Mouse (Mus musculus): ENCODE measurements around the gene Pebp1. TPM values are rescaled to one million over a fixed set of nuclear protein-coding genes. Genes with fewer than 3 reads are reported as not detected.

Pebp1 gene
- polyA plus RNA-seq (2015; fragmentation: Nextera tagmentation; extraction: Ambion mirVana) = 1,021 and 1,056 TPM in 2 replicates

GRCm38 (mm10) chr5:117286831-117287822, at the start of gene Pebp1:
Gene Pebp1 (minus strand): TSS chr5:117287625.
- ATAC-seq (ENCODE audit: low FRiP score) = peak; percentile 96
- WGBS = under 1% methylated on average over 74 of the region's 77 CpGs

GRCm38 (mm10) chr5:117330457-117330856, 43.0 kb upstream of the Pebp1 start:
- H3K4me3 ChIP-seq (replicated peaks) = no peak overlapping the region
- no peak overlapping the region for H3K9ac ChIP-seq (replicated peaks)
- H3K4me2 ChIP-seq = no peak overlapping the region
- no peak for ATAC-seq (ENCODE audit: low FRiP score)
- no peaks in the 10 kb centered on the region for H3K27me3 ChIP-seq (replicated peaks)
- H3K36me3 ChIP-seq = no peaks in the 10 kb centered on the region
- H3K4me1 ChIP-seq = no peaks in the 10 kb centered on the region
- H3K27ac ChIP-seq (replicated peaks) = no peak overlapping the region
- no peaks in the 10 kb centered on the region for H3K9me3 ChIP-seq (replicated peaks)
- whole genome bisulfite sequencing = 92% methylated on average over 7 of the region's 7 CpGs

More at GRCm38 (mm10) chr5:117286831-117287822, at the start of gene Pebp1:
- Histone ChIP-seq H3K4me2 (peak within 1 kb of the TSS; percentile 82), H3K9me3 (replicated peaks) (0 out of 2 replicates have a peak, but pooled peaks cover 4% of the 10 kb centered on the region), H3K4me1 (peaks cover 38% of the 10 kb centered on the region), H3K27me3 (replicated peaks) (no peaks in the 10 kb centered on the region), H3K4me3 (replicated peaks) (peak within 1 kb of the TSS; percentile 80), H3K27ac (replicated peaks) (peak within 1 kb of the TSS; percentile 71), H3K36me3 (peaks cover 16% of the 10 kb centered on the region), H3K9ac (replicated peaks) (peak within 1 kb of the TSS; percentile 81)

- H3K27ac ChIP-seq (replicated peaks) = no peak overlapping the region
- H3K4me3 ChIP-seq (replicated peaks) = no peak overlapping the region
- H3K9ac ChIP-seq (replicated peaks) = no peak overlapping the region
- H3K27me3 ChIP-seq (replicated peaks) = 0 out of 2 replicates have a peak, but pooled peaks cover 3% of the 10 kb centered on the region
- 75% methylated on average over 6 of the region's 6 CpGs for WGBS
- ATAC-seq (ENCODE audit: low FRiP score) = no peak
- H3K9me3 ChIP-seq (replicated peaks) = no peaks in the 10 kb centered on the region
- H3K4me1 ChIP-seq = no peaks in the 10 kb centered on the region
- no peaks in the 10 kb centered on the region for H3K36me3 ChIP-seq
- no peak overlapping the region for H3K4me2 ChIP-seq
Measured at GRCm38 (mm10) chr5:117326408-117326807, 39.0 kb upstream of the Pebp1 start.

GRCm38 (mm10) chr5:117323751-117324150, 36.3 kb upstream of the Pebp1 start:
- no peak overlapping the region for H3K9ac ChIP-seq (replicated peaks)
- ATAC-seq (ENCODE audit: low FRiP score) = no peak
- no peak overlapping the region for H3K27ac ChIP-seq (replicated peaks)
- H3K27me3 ChIP-seq (replicated peaks) = peaks cover 17% of the 10 kb centered on the region
- H3K4me2 ChIP-seq = no peak overlapping the region
- no peaks in the 10 kb centered on the region for H3K36me3 ChIP-seq
- 86% methylated on average over 9 of the region's 9 CpGs for WGBS
- H3K4me1 ChIP-seq = peaks cover 13% of the 10 kb centered on the region
- H3K4me3 ChIP-seq (replicated peaks) = no peak overlapping the region
- H3K9me3 ChIP-seq (replicated peaks) = no peaks in the 10 kb centered on the region

GRCm38 (mm10) chr5:117318741-117319629, 31.6 kb upstream of the Pebp1 start, which contains the start of gene Vsig10:
Gene Vsig10 (plus strand): TSS chr5:117319083.
- Histone ChIP-seq H3K27ac (replicated peaks) (peak within 1 kb of the TSS; percentile 42; the same call in 1 of the 2 replicates), H3K9ac (replicated peaks) (peak within 1 kb of the TSS; percentile 62)

GRCm38 (mm10) chr5:117314587-117315428, 27.4 kb upstream of the Pebp1 start:
- 20% methylated on average over 9 of the region's 9 CpGs for WGBS
- Histone ChIP-seq H3K4me2 (no peak overlapping the region), H3K4me1 (peaks cover 19% of the 10 kb centered on the region), H3K9ac (replicated peaks) (no peak overlapping the region), H3K4me3 (replicated peaks) (no peak overlapping the region), H3K27me3 (replicated peaks) (peaks cover 12% of the 10 kb centered on the region; the same call in 1 of the 2 replicates), H3K27ac (replicated peaks) (no peak overlapping the region), H3K36me3 (no peaks in the 10 kb centered on the region), H3K9me3 (replicated peaks) (no peaks in the 10 kb centered on the region)
- ATAC-seq (ENCODE audit: low FRiP score) = no peak

More at GRCm38 (mm10) chr5:117318741-117319629, 31.6 kb upstream of the Pebp1 start, which contains the start of gene Vsig10:
- peak; percentile 70; the same call in 1 of the 2 replicates for ATAC-seq (ENCODE audit: low FRiP score)
- Histone ChIP-seq H3K4me3 (replicated peaks) (peak within 1 kb of the TSS; percentile 65), H3K4me2 (peak within 1 kb of the TSS; percentile 94), H3K4me1 (peaks cover 21% of the 10 kb centered on the region), H3K9me3 (replicated peaks) (no peaks in the 10 kb centered on the region), H3K36me3 (no peaks in the 10 kb centered on the region), H3K27me3 (replicated peaks) (peaks cover 29% of the 10 kb centered on the region)
- WGBS = under 1% methylated on average over 79 of the region's 81 CpGs

GRCm38 (mm10) chr5:117313909-117314308, 26.5 kb upstream of the Pebp1 start:
- H3K9ac ChIP-seq (replicated peaks) = no peak overlapping the region
- no peak overlapping the region for H3K27ac ChIP-seq (replicated peaks)
- H3K4me2 ChIP-seq = peak overlapping the region; percentile 35
- H3K4me1 ChIP-seq = peaks cover 10% of the 10 kb centered on the region; the same call in 1 of the 2 replicates
- no peaks in the 10 kb centered on the region for H3K36me3 ChIP-seq
- no peak overlapping the region for H3K4me3 ChIP-seq (replicated peaks)
- 45% methylated on average over 10 of the region's 10 CpGs for WGBS
- peaks cover 12% of the 10 kb centered on the region; the same call in 1 of the 2 replicates for H3K27me3 ChIP-seq (replicated peaks)
- no peak for ATAC-seq (ENCODE audit: low FRiP score)
- no peaks in the 10 kb centered on the region for H3K9me3 ChIP-seq (replicated peaks)

- Histone ChIP-seq H3K4me1 (peaks cover 6% of the 10 kb centered on the region; the same call in 1 of the 2 replicates), H3K9ac (replicated peaks) (no peak overlapping the region), H3K27ac (replicated peaks) (no peak overlapping the region), H3K36me3 (no peaks in the 10 kb centered on the region), H3K4me2 (peak overlapping the region; percentile 35), H3K27me3 (replicated peaks) (peaks cover 12% of the 10 kb centered on the region; the same call in 1 of the 2 replicates), H3K4me3 (replicated peaks) (no peak overlapping the region; the same call in 1 of the 2 replicates), H3K9me3 (replicated peaks) (no peaks in the 10 kb centered on the region)
- 26% methylated on average over 14 of the region's 14 CpGs for WGBS
- no peak for ATAC-seq (ENCODE audit: low FRiP score)
Measured at GRCm38 (mm10) chr5:117313420-117313819, 26.0 kb upstream of the Pebp1 start.

- Histone ChIP-seq H3K4me2 (no peak overlapping the region), H3K9ac (replicated peaks) (no peak overlapping the region), H3K36me3 (no peaks in the 10 kb centered on the region), H3K4me1 (no peaks in the 10 kb centered on the region), H3K4me3 (replicated peaks) (no peak overlapping the region), H3K9me3 (replicated peaks) (no peaks in the 10 kb centered on the region), H3K27me3 (replicated peaks) (no peaks in the 10 kb centered on the region), H3K27ac (replicated peaks) (no peak overlapping the region)
- ATAC-seq (ENCODE audit: low FRiP score) = no peak
- WGBS = 35% methylated on average over 11 of the region's 11 CpGs
Measured at GRCm38 (mm10) chr5:117307699-117308098, 20.3 kb upstream of the Pebp1 start.

GRCm38 (mm10) chr5:117306826-117307225, 19.4 kb upstream of the Pebp1 start:
- Histone ChIP-seq H3K4me2 (no peak overlapping the region), H3K4me3 (replicated peaks) (no peak overlapping the region), H3K27me3 (replicated peaks) (no peaks in the 10 kb centered on the region), H3K9me3 (replicated peaks) (no peaks in the 10 kb centered on the region), H3K36me3 (no peaks in the 10 kb centered on the region), H3K27ac (replicated peaks) (no peak overlapping the region), H3K9ac (replicated peaks) (no peak overlapping the region), H3K4me1 (no peaks in the 10 kb centered on the region)
- no peak for ATAC-seq (ENCODE audit: low FRiP score)
- 93% methylated on average over 2 of the region's 2 CpGs for WGBS
